Mouse (Mus musculus): ENCODE measurements at regions not wholly inside any gene's neighbourhood (a gene's known extent, or its start where the extent isn't known, plus 50 kb on each side); places are given as distances from the start of the nearest gene placed in this dataset.

DNA sequence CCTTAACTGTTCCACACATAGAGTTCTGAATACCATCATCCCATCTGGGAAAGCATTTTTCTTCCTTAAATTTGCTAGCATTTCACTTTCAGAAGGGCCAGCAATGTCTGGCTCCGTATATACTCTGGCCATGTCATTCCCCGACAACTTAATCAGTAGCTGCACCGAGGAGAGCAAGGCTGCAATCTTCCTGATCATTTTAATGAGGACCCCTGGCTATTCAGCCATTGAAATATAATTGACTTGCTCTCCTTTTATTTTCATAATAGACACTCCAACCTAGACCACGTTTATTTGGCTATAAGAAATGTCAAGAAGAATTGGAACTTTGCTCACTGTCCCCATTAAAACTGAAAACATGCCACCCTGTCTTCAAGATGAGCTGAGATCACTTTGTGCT, 153.6 kb downstream of the Prdm13 start:
- Histone ChIP-seq H3K9me3 (ENCODE audit: low read length) (no peaks in the 10 kb centered on the region), H3K27me3 (ENCODE audit: insufficient read depth, low read length) (no peaks in the 10 kb centered on the region), H3K4me2 (ENCODE audit: low read depth, low read length) (no peak overlapping the region), H3K36me3 (ENCODE audit: insufficient read depth, low read length) (no peaks in the 10 kb centered on the region), H3K4me3 (ENCODE audit: low read length) (no peak overlapping the region), H3K27ac (no peak overlapping the region), H3K9ac (replicated peaks; ENCODE audit: low read length) (no peak overlapping the region), H3K4me1 (ENCODE audit: insufficient read depth, low read length) (no peaks in the 10 kb centered on the region)
- DNase-seq (ENCODE audit: low spot score): no peak
- 46% methylated on average over 4 of the region's 4 CpGs for WGBS
- TF ChIP-seq CTCF (IDR thresholded peaks at IDR 0.05; ENCODE audit: low read depth): no peak
- no peak for ATAC-seq

Measured in hindbrain, postnatal 0 days (tissue).